Mouse (Mus musculus) CH12.LX (cell line): ENCODE data around the gene Dll3. TPM values are rescaled to one million over a fixed set of nuclear protein-coding genes. Genes with fewer than 3 reads are reported as not detected.

Experiments
- DNase-seq: peaks from one replicate; pipeline ENCODE4 v3.0.0-alpha.2; 2013; ENCODE audit errors: extremely low read depth
- H3K27ac ChIP-seq: 2 replicates; pipeline ENCODE4 v1.5.1; 2012; ENCODE audit warnings: low read depth, mild to moderate bottlenecking, control low read depth, moderate library complexity; ENCODE audit not compliant: insufficient read depth
- H3K27me3 ChIP-seq: replicated peaks from 2 replicates; pipeline ENCODE3; 2012; ENCODE audit warnings: inconsistent platforms
- H3K36me3 ChIP-seq, 2 experiments: replicated peaks in 1 of 2; 2 replicates each; pipeline versions ENCODE3 to v1.6.1; 2012; ENCODE audit warnings: inconsistent platforms in 1 of 2, low read length in 1 of 2, mild to moderate bottlenecking in 1 of 2, mixed read lengths in 1 of 2, moderate library complexity in 1 of 2; ENCODE audit not compliant: control insufficient read depth in 1 of 2, insufficient read depth in 1 of 2
- H3K4me1 ChIP-seq, 2 experiments: 2 replicates each; pipeline ENCODE4 v1.6.1; 2012; ENCODE audit warnings: inconsistent platforms in 1 of 2, moderate library complexity in 1 of 2; ENCODE audit not compliant: insufficient read depth in 2 of 2, control insufficient read depth in 1 of 2
- H3K4me2 ChIP-seq: 2 replicates; pipeline ENCODE4 v1.6.1; 2012; ENCODE audit warnings: low read depth, mild to moderate bottlenecking, control low read depth; ENCODE audit not compliant: poor library complexity, insufficient read depth, severe bottlenecking
- H3K4me3 ChIP-seq, 3 experiments: fragments of 150-350 bp in 1 of 3; sonication (generic) in 1 of 3; replicated peaks in 1 of 3; 2 replicates each; pipeline versions ENCODE3 to v1.5.1; 2011 to 2012; ENCODE audit warnings: low read depth in 2 of 3, low read length in 2 of 3, mild to moderate bottlenecking in 2 of 3, moderate library complexity in 2 of 3, control low read depth in 1 of 3, improper control_type of control experiment in 1 of 3, inconsistent platforms in 1 of 3, mixed read lengths in 1 of 3; ENCODE audit not compliant: poor library complexity in 1 of 3
- H3K79me2 ChIP-seq: replicated peaks from 2 replicates; pipeline ENCODE4 v1.6.1; 2012; ENCODE audit warnings: mild to moderate bottlenecking, moderate library complexity; ENCODE audit not compliant: control insufficient read depth, poor library complexity, insufficient read depth, severe bottlenecking; ENCODE audit errors: extremely low read depth
- H3K9ac ChIP-seq: 2 replicates; pipeline ENCODE4 v1.6.1; 2012; ENCODE audit warnings: low read depth, mild to moderate bottlenecking, control low read depth, moderate library complexity; ENCODE audit not compliant: insufficient read depth
- H3K9me3 ChIP-seq: replicated peaks from 2 replicates; pipeline ENCODE3; 2012; ENCODE audit warnings: low read length, inconsistent platforms, mixed read lengths
- CTCF ChIP-seq, 2 experiments: IDR thresholded peaks in 1 of 2; conservative IDR thresholded peaks in 1 of 2; 2 replicates each; pipeline ENCODE4 v1.5.1; 2011 to 2012; ENCODE audit warnings: low read depth in 2 of 2, low read length in 2 of 2, improper control_type of control experiment in 1 of 2, inconsistent platforms in 1 of 2, mild to moderate bottlenecking in 1 of 2, moderate library complexity in 1 of 2
- E2F4 ChIP-seq: IDR thresholded peaks from 2 replicates; pipeline ENCODE4 v1.6.1; 2011; ENCODE audit warnings: low read depth, low read length, improper control_type of control experiment; ENCODE audit not compliant: insufficient replicate concordance
- EP300 ChIP-seq: IDR thresholded peaks from 2 replicates; pipeline ENCODE4 v1.6.1; 2011; ENCODE audit warnings: low read length, improper control_type of control experiment
- ETS1 ChIP-seq: conservative IDR thresholded peaks from 2 replicates; pipeline ENCODE4 v1.6.1; 2012; ENCODE audit warnings: low read depth, mild to moderate bottlenecking, inconsistent platforms, low read length, improper control_type of control experiment, moderate library complexity
- IRF4 ChIP-seq: IDR thresholded peaks from 2 replicates; pipeline ENCODE4 v1.6.1; 2014; ENCODE audit warnings: low read depth, mild to moderate bottlenecking, inconsistent platforms, low read length, improper control_type of control experiment
- JUND ChIP-seq: conservative IDR thresholded peaks from 2 replicates; pipeline ENCODE4 v1.6.1; 2011; ENCODE audit warnings: low read depth, low read length, improper control_type of control experiment
- KAT2A ChIP-seq: IDR thresholded peaks from 2 replicates; pipeline ENCODE4 v1.6.1; 2012; ENCODE audit warnings: low read length, improper control_type of control experiment, inconsistent platforms; ENCODE audit not compliant: insufficient replicate concordance
- MAZ ChIP-seq: IDR thresholded peaks from 2 replicates; pipeline ENCODE4 v1.6.1; 2012; ENCODE audit warnings: low read depth, mild to moderate bottlenecking, inconsistent platforms, low read length, improper control_type of control experiment, moderate library complexity
- MEF2A ChIP-seq: IDR thresholded peaks from 2 replicates; pipeline ENCODE4 v1.6.1; 2014; ENCODE audit warnings: low read depth, mild to moderate bottlenecking, inconsistent platforms, low read length, improper control_type of control experiment, borderline replicate concordance
- MYC ChIP-seq: IDR thresholded peaks from 2 replicates; pipeline ENCODE4 v1.6.1; 2011; ENCODE audit warnings: low read depth, mild to moderate bottlenecking, improper control_type of control experiment, low read length
- POLR2A ChIP-seq: IDR thresholded peaks from 2 replicates; pipeline ENCODE4 v1.6.1; 2011; ENCODE audit warnings: low read depth, mild to moderate bottlenecking, improper control_type of control experiment, low read length
- RAD21 ChIP-seq: IDR thresholded peaks from 2 replicates; pipeline ENCODE4 v1.6.1; 2011; ENCODE audit warnings: low read depth, mild to moderate bottlenecking, low read length, improper control_type of control experiment, moderate library complexity
- RCOR1 ChIP-seq: conservative IDR thresholded peaks from 2 replicates; pipeline ENCODE4 v1.6.1; 2012; ENCODE audit warnings: low read depth, mild to moderate bottlenecking, inconsistent platforms, low read length, improper control_type of control experiment
- SMC3 ChIP-seq: IDR thresholded peaks from 2 replicates; pipeline ENCODE4 v1.6.1; 2011; ENCODE audit warnings: low read depth, low read length, improper control_type of control experiment
- TBP ChIP-seq: conservative IDR thresholded peaks from 2 replicates; pipeline ENCODE4 v1.6.1; 2011; ENCODE audit warnings: low read depth, low read length, improper control_type of control experiment
- TCF12 ChIP-seq: IDR thresholded peaks from 2 replicates; pipeline ENCODE4 v1.6.1; 2014; ENCODE audit warnings: low read depth, mild to moderate bottlenecking, inconsistent platforms, low read length, improper control_type of control experiment
- USF2 ChIP-seq: conservative IDR thresholded peaks from 2 replicates; pipeline ENCODE4 v1.6.1; 2011; ENCODE audit warnings: low read depth, low read length, improper control_type of control experiment
- ZC3H11A ChIP-seq: IDR thresholded peaks from 2 replicates; pipeline ENCODE4 v1.6.1; 2012; ENCODE audit warnings: low read depth, mild to moderate bottlenecking, inconsistent platforms, low read length, improper control_type of control experiment
- ZMIZ1 ChIP-seq: IDR thresholded peaks from 2 replicates; pipeline ENCODE4 v1.6.1; 2012; ENCODE audit warnings: low read depth, mild to moderate bottlenecking, inconsistent platforms, low read length, improper control_type of control experiment
- ZNF384 ChIP-seq: IDR thresholded peaks from 2 replicates; pipeline ENCODE4 v1.6.1; 2012; ENCODE audit warnings: low read depth, low read length, improper control_type of control experiment, inconsistent platforms
- dilution Hi-C: fragments of 300-500 bp; cut with MboI; formaldehyde crosslinking; loops from 2 replicates; pipeline ENCODE4 v1.14.3; 2020; ENCODE audit warnings: low sequenced_read_pairs; ENCODE audit not compliant: extremely low pct_unique_long_range_greater_than_20kb, extremely low pct_ligation_motif_present
- in situ Hi-C: fragments of 300-500 bp; cut with MboI; formaldehyde crosslinking; loops from 3 replicates; pipeline ENCODE4 v1.14.3; 2019; ENCODE audit warnings: low sequenced_read_pairs, low pct_ligation_motif_present, low pct_unique_long_range_greater_than_20kb, mixed read lengths
- polyA plus RNA-seq: library from polyadenylated mRNA; unstranded; fragments of >175 nt; gene quantifications from 2 replicates; pipeline ENCODE4 v1.2.1, GENCODE M21; 2012; ENCODE audit warnings: low read depth; ENCODE audit not compliant: insufficient read length
- total RNA-seq, 2 experiments: library from RNA; depleted of rRNA; stranded (reverse); fragments of 300-350 nt in 1 of 2; fragments of >200 nt in 1 of 2; gene quantifications; 2 replicates each; pipeline ENCODE4 v1.2.3; 2012 to 2014

Gene Dll3
- total and polyA plus RNA-seq, 3 experiments = 0.11 to 0.29 TPM; not detected in 1

GRCm38 (mm10) chr7:28344637-28345036 lies 42.6 kb upstream of the Dll3 start:
- peak; percentile 78 for DNase-seq
- H3K9ac ChIP-seq = no peak overlapping the region; the same call in 1 of the 2 replicates
- H3K79me2 ChIP-seq = no peaks in the 10 kb centered on the region
- H3K36me3 ChIP-seq = no peaks in the 10 kb centered on the region
- dilution Hi-C loops (no loop called here), in situ Hi-C loops (no loop called here)
- peak overlapping the region; percentile 34; the same call in 1 of the 2 replicates for H3K4me2 ChIP-seq
- H3K9me3 ChIP-seq = no peaks in the 10 kb centered on the region
- peaks cover 4 to 10% of the 10 kb centered on the region in 2 experiments; a peak in 3 of 4 replicates for H3K4me1 ChIP-seq
- TF ChIP-seq SMC3 = peak; percentile 68
- peak; percentile 64 for TF ChIP-seq RAD21
- no peak for TF ChIP-seq E2F4
- TF ChIP-seq ZMIZ1 = no peak
- TF ChIP-seq MEF2A = no peak
- no peak for TF ChIP-seq KAT2A
- TF ChIP-seq RCOR1 = no peak
- TF ChIP-seq IRF4 = 0 out of 2 replicates have a peak, but pooled peaks have one; percentile 20
- TF ChIP-seq POLR2A = no peak
- 0 out of 2 replicates have a peak, but pooled peaks have one; percentile 27 for TF ChIP-seq TCF12
- TF ChIP-seq ETS1 = no peak
- TF ChIP-seq EP300 = no peak
- peak; percentile 84 to 97 for TF ChIP-seq CTCF (conservative IDR thresholded peaks at IDR 0.05 in 1 of 2, IDR thresholded peaks at IDR 0.05 in 1 of 2; ENCODE audit: low read depth in 2 of 2, low read length in 2 of 2)
- TF ChIP-seq TBP = no peak
- no peak overlapping the region for H3K4me3 ChIP-seq
- no peaks in the 10 kb centered on the region for H3K27me3 ChIP-seq
- H3K27ac ChIP-seq = no peak overlapping the region

GRCm38 (mm10) chr7:28341381-28341780 lies 39.3 kb upstream of the Dll3 start:
- dilution Hi-C loops = no loop called here
- H3K4me3 ChIP-seq = no peak overlapping the region
- in situ Hi-C loops = no loop called here
- H3K27ac ChIP-seq = no peak overlapping the region
- no peak overlapping the region for H3K9ac ChIP-seq
- peaks cover 0 to 7% of the 10 kb centered on the region in 2 experiments; a peak in 2 of 4 replicates for H3K4me1 ChIP-seq
- H3K27me3 ChIP-seq = no peaks in the 10 kb centered on the region
- H3K4me2 ChIP-seq = no peak overlapping the region
- peaks cover 18% of the 10 kb centered on the region for H3K79me2 ChIP-seq
- TF ChIP-seq MYC = no peak
- TF ChIP-seq ZC3H11A = no peak
- no peak for TF ChIP-seq ZNF384
- TF ChIP-seq MAZ = no peak
- TF ChIP-seq JUND = no peak
- no peak for TF ChIP-seq ETS1
- TF ChIP-seq USF2 = no peak
- no peak for TF ChIP-seq RCOR1
- TF ChIP-seq, all 38 proteins: peak for 0
- Histone ChIP-seq H3K36me3 (peaks cover 0 to 5% of the 10 kb centered on the region in 2 experiments), H3K9me3 (no peaks in the 10 kb centered on the region)
- no peak for DNase-seq
